Mouse (Mus musculus) gastrocnemius, adult 2 months (tissue): ENCODE measurements around the gene Smarcad1. TPM values are rescaled to one million over a fixed set of nuclear protein-coding genes. Genes with fewer than 3 reads are reported as not detected.

Experiments used
- DNase-seq: peaks from one replicate; pipeline ENCODE4 v3.0.0; 2022
- H3K27ac ChIP-seq: fragments of 200-600 bp; 2 replicates; pipeline ENCODE4 v1.8.1; 2022; ENCODE audit warnings: mild to moderate bottlenecking
- H3K4me3 ChIP-seq: fragments of 200-600 bp; 2 replicates; pipeline ENCODE4 v1.8.1; 2022; ENCODE audit warnings: mild to moderate bottlenecking, moderate library complexity
- CTCF ChIP-seq: fragments of 200-600 bp; IDR thresholded peaks from 2 replicates; pipeline ENCODE4 v1.8.1; 2022; ENCODE audit warnings: antibody characterized with exemption, mild to moderate bottlenecking, moderate library complexity
- intact Hi-C: fragments of 180-260 bp; cut with DNase I; formaldehyde crosslinking; loops from one replicate; pipeline ENCODE4 v1.15.1; 2025
- total RNA-seq, 2 experiments: library from RNA; stranded (reverse); gene quantifications; 2 replicates each; pipeline ENCODE4 v1.2.3; 2021

The Smarcad1 gene
- total RNA-seq, 2 experiments from 2014 or later, result 10.2 to 11.6 TPM

GRCm38 (mm10) chr6:65164977-65165376 is 122.6 kb downstream of the Smarcad1 start:
- TF ChIP-seq CTCF, result no peak
- Histone ChIP-seq H3K4me3 (no peak overlapping the region), H3K27ac (0 out of 2 replicates have a peak overlapping the region, but pooled peaks have one; percentile 35)
- intact Hi-C loops, result no loop called here
- DNase-seq, result no peak

Other genes starting within 250 kb of the Smarcad1 start
- under 1 TPM; 0.20 TPM for gene Hpgds, start 102.3 kb downstream of the Smarcad1 start, total RNA-seq